Mouse (Mus musculus): Measurements from ENCODE around the gene Atg9b. TPM values are rescaled to one million over a fixed set of nuclear protein-coding genes. Genes with fewer than 3 reads are reported as not detected.

Gene Atg9b
- total and polyA plus RNA-seq, 3 experiments = 0.89 to 2.2 (median 1.1) TPM

- Histone ChIP-seq H3K27me3 (ENCODE audit: control insufficient read depth, insufficient read depth, low read length) (no peaks in the 10 kb centered on the region), H3K9ac (ENCODE audit: low read depth, low read length) (peak overlapping the region; percentile 62), H3K4me1 (ENCODE audit: control insufficient read depth, insufficient read depth, low read length) (peaks cover 13% of the 10 kb centered on the region), H3K79me2 (replicated peaks; ENCODE audit: control insufficient read depth, insufficient read depth, low read length) (no peaks in the 10 kb centered on the region), H3K4me3 (peak overlapping the region; percentile 58), H3K36me3 (ENCODE audit: control insufficient read depth, insufficient read depth, low read length) (peaks cover 5% of the 10 kb centered on the region; the same call in 1 of the 2 replicates), H3K27ac (peak overlapping the region; percentile 54)
- 1% methylated on average over 70 of the region's 73 CpGs for WGBS
- intact Hi-C loops (cut with DNase I) = no loop called here
- no peak for TF ChIP-seq POLR2A (IDR thresholded peaks at IDR 0.05; ENCODE audit: insufficient read depth, low read depth, low read length)
- TF ChIP-seq EP300 (IDR thresholded peaks at IDR 0.05; ENCODE audit: insufficient read depth, low read depth, low read length) = no peak
- peak; percentile 45 for TF ChIP-seq CTCF (IDR thresholded peaks at IDR 0.05)
- DNase-seq = peak; percentile 79 to 81
Measured at GRCm38 (mm10) chr5:24387264-24388241, 4.4 kb downstream of the Atg9b start.

- peaks cover 13% of the 10 kb centered on the region for H3K4me1 ChIP-seq (ENCODE audit: control insufficient read depth, insufficient read depth, low read length)
- no peaks in the 10 kb centered on the region for H3K27me3 ChIP-seq (ENCODE audit: control insufficient read depth, insufficient read depth, low read length)
- peaks cover 5% of the 10 kb centered on the region; the same call in 1 of the 2 replicates for H3K36me3 ChIP-seq (ENCODE audit: control insufficient read depth, insufficient read depth, low read length)
- no peak for DNase-seq
- 73% methylated on average over 10 of the region's 10 CpGs for WGBS
- H3K27ac ChIP-seq = no peak overlapping the region
- no peak overlapping the region for H3K9ac ChIP-seq (ENCODE audit: low read depth, low read length)
- no peak for TF ChIP-seq POLR2A (IDR thresholded peaks at IDR 0.05; ENCODE audit: insufficient read depth, low read depth, low read length)
- no peak for TF ChIP-seq EP300 (IDR thresholded peaks at IDR 0.05; ENCODE audit: insufficient read depth, low read depth, low read length)
- TF ChIP-seq CTCF (IDR thresholded peaks at IDR 0.05) = no peak
- intact Hi-C loops (cut with DNase I) = no loop called here
- no peak overlapping the region for H3K4me3 ChIP-seq
- no peaks in the 10 kb centered on the region for H3K79me2 ChIP-seq (replicated peaks; ENCODE audit: control insufficient read depth, insufficient read depth, low read length)
Measured at GRCm38 (mm10) chr5:24385887-24386550, 5.9 kb downstream of the Atg9b start.

GRCm38 (mm10) chr5:24385374-24385773 lies 6.6 kb downstream of the Atg9b start:
- Histone ChIP-seq H3K79me2 (replicated peaks; ENCODE audit: control insufficient read depth, insufficient read depth, low read length) (no peaks in the 10 kb centered on the region), H3K27ac (peak overlapping the region; percentile 45), H3K36me3 (ENCODE audit: control insufficient read depth, insufficient read depth, low read length) (peaks cover 5% of the 10 kb centered on the region; the same call in 1 of the 2 replicates), H3K4me3 (no peak overlapping the region), H3K9ac (ENCODE audit: low read depth, low read length) (no peak overlapping the region), H3K27me3 (ENCODE audit: control insufficient read depth, insufficient read depth, low read length) (no peaks in the 10 kb centered on the region), H3K4me1 (ENCODE audit: control insufficient read depth, insufficient read depth, low read length) (peaks cover 13% of the 10 kb centered on the region)
- intact Hi-C loops (cut with DNase I) = no loop called here
- DNase-seq = no peak
- TF ChIP-seq POLR2A (IDR thresholded peaks at IDR 0.05; ENCODE audit: insufficient read depth, low read depth, low read length) = no peak
- TF ChIP-seq EP300 (IDR thresholded peaks at IDR 0.05; ENCODE audit: insufficient read depth, low read depth, low read length) = no peak
- TF ChIP-seq CTCF (IDR thresholded peaks at IDR 0.05) = no peak
- WGBS = 88% methylated on average over 5 of the region's 5 CpGs

GRCm38 (mm10) chr5:24384407-24384806 lies 7.5 kb downstream of the Atg9b start:
- Histone ChIP-seq H3K36me3 (ENCODE audit: control insufficient read depth, insufficient read depth, low read length) (peaks cover 5% of the 10 kb centered on the region; the same call in 1 of the 2 replicates), H3K4me3 (no peak overlapping the region), H3K27me3 (ENCODE audit: control insufficient read depth, insufficient read depth, low read length) (no peaks in the 10 kb centered on the region), H3K9ac (ENCODE audit: low read depth, low read length) (no peak overlapping the region), H3K4me1 (ENCODE audit: control insufficient read depth, insufficient read depth, low read length) (peaks cover 12% of the 10 kb centered on the region), H3K27ac (peak overlapping the region; percentile 69), H3K79me2 (replicated peaks; ENCODE audit: control insufficient read depth, insufficient read depth, low read length) (no peaks in the 10 kb centered on the region)
- peak; percentile 56 for TF ChIP-seq POLR2A (IDR thresholded peaks at IDR 0.05; ENCODE audit: insufficient read depth, low read depth, low read length)
- peak; percentile 96 for TF ChIP-seq EP300 (IDR thresholded peaks at IDR 0.05; ENCODE audit: insufficient read depth, low read depth, low read length)
- TF ChIP-seq CTCF (IDR thresholded peaks at IDR 0.05) = no peak; the same call in 1 of the 2 replicates
- intact Hi-C loops (cut with DNase I) = loop anchor here (1.0 kb wide), 1 partner anchor 20 kb away; the partner anchor contains the start of gene Nos3
- peak; percentile 59 to 76 for DNase-seq
- WGBS = 33% methylated on average over 6 of the region's 6 CpGs

GRCm38 (mm10) chr5:24383026-24383859 lies 8.7 kb downstream of the Atg9b start:
- Histone ChIP-seq H3K27me3 (ENCODE audit: control insufficient read depth, insufficient read depth, low read length) (no peaks in the 10 kb centered on the region), H3K27ac (peak overlapping the region; percentile 69), H3K9ac (ENCODE audit: low read depth, low read length) (peak overlapping the region; percentile 24), H3K79me2 (replicated peaks; ENCODE audit: control insufficient read depth, insufficient read depth, low read length) (no peaks in the 10 kb centered on the region), H3K4me3 (peak overlapping the region; percentile 48), H3K36me3 (ENCODE audit: control insufficient read depth, insufficient read depth, low read length) (peaks cover 5% of the 10 kb centered on the region; the same call in 1 of the 2 replicates), H3K4me1 (ENCODE audit: control insufficient read depth, insufficient read depth, low read length) (peaks cover 12% of the 10 kb centered on the region)
- intact Hi-C loops (cut with DNase I) = no loop called here
- DNase-seq = peak; percentile 88 to 90
- TF ChIP-seq EP300 (IDR thresholded peaks at IDR 0.05; ENCODE audit: insufficient read depth, low read depth, low read length) = peak; percentile 92
- TF ChIP-seq CTCF (IDR thresholded peaks at IDR 0.05) = peak; percentile 63
- TF ChIP-seq POLR2A (IDR thresholded peaks at IDR 0.05; ENCODE audit: insufficient read depth, low read depth, low read length) = no peak; the same call in none of the 2 replicates
- 8% methylated on average over 34 of the region's 34 CpGs for WGBS
